Mouse (Mus musculus): ENCODE data around the gene Hhip.
"Not testable (repeated sequence)": the region's sequence is repeated elsewhere in the genome, so short reads cannot be mapped to it uniquely, and the experiment has no call there.

Hhip gene

DNA sequence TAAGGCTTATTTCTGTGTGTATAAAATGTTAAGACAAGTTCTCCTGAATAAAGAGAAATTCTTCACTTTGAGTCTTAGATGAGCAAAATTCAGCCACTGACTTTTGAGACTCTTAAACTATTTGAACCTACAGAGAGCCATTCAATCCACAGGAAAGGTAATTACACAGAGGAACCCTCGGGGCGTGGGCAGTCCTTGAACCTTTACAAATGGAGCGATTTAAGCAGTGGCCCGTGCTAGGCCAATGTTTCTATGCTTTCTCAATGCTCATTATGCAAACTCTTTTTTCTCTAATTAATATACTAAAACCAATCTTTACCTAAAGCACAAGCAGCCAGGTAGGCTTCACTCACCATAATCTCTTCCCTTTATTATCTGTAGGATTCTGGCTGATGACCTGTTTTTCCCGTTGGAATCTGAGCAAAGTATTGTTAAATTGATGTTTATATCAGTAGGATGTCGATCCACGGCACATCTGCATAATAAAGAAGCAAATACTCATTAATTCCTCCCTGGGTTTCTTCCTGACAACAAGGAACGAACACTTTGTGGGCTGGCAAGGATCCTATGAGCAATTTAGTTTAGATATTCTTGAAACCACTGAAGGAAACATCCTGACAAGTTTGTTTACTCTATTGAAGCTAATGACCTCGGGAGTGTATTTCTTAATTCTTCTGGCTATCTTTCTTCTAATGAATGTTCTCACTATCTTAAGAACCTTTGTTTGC is 65.5 kb downstream of the Hhip start:
- DNase-seq (ENCODE audit: low spot score) = no peak

GRCm38 (mm10) chr8:79991420-79991819 is 66.4 kb downstream of the Hhip start:
- not testable (repeated sequence) for DNase-seq (ENCODE audit: low spot score)

DNA sequence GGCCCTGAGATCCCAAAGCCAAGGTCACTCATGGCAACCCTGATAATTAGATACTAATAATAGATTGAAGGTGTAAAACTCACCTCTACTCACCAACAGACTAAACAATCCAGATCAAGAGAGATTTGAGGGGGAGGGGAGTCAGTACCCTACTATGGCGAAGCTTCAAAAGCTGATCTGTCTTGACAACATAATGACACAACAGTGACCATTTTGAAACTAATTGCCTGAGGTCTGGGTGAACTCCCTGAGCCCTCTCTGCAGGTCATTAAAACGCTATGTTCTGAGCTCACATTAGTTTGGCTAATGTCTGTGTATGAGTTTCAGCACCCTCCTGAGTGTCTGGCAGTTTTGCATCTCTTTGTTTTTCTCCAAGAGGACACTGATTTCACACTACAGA is 72.9 kb downstream of the Hhip start:
- no peak for DNase-seq (ENCODE audit: low spot score)

- no peak for DNase-seq (ENCODE audit: low spot score)
Measured at GRCm38 (mm10) chr8:79982144-79982543, 75.7 kb downstream of the Hhip start.

DNA sequence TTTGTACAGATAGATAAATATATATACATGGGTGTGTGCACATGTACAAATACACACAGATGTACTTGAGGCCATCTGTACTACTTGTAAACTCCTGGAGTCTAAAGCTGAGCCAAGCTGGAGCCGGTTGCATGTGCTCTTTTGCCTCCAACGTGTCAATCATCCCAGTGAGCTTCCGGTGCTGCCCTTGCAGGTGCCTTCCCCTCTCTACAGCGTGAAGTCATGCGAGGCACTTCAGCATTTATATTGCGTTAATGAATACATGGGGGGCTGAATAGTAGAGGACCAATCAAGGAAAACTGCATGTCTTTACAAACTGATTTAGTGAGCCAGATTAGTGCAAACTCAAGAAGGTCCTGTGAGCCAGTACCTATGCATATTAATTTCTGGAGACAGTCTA is 91.6 kb downstream of the Hhip start:
- no peak for DNase-seq (ENCODE audit: low spot score)

- DNase-seq (ENCODE audit: low spot score) = no peak
Measured at GRCm38 (mm10) chr8:79952857-79953256, 104.9 kb downstream of the Hhip start.

- DNase-seq (ENCODE audit: low spot score) = no peak
Measured at GRCm38 (mm10) chr8:79950376-79950775, 107.4 kb downstream of the Hhip start.

- DNase-seq (ENCODE audit: low spot score) = no peak
Measured at GRCm38 (mm10) chr8:79945501-79946076, 112.2 kb downstream of the Hhip start.

DNA sequence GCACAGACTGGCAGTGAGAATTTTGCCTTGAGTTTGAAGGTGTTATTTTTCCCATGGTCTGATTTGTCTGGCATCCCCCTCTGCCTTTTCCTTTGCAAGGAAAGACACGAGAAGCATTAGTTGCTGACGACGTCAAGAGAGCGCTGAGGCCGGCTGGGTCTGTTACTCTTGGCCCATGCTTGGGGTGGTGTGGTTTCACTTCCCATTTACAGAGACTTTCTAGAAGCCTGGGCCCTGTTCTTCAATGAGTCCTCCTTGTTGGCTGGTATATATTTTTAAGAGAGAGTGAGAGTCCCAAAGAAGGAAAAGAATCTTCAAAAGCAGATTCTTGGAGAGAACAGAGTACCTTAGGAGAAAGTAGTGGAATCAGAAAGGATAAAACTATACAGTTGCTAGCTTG is 116.7 kb downstream of the Hhip start:
- no peak for DNase-seq (ENCODE audit: low spot score)

DNA sequence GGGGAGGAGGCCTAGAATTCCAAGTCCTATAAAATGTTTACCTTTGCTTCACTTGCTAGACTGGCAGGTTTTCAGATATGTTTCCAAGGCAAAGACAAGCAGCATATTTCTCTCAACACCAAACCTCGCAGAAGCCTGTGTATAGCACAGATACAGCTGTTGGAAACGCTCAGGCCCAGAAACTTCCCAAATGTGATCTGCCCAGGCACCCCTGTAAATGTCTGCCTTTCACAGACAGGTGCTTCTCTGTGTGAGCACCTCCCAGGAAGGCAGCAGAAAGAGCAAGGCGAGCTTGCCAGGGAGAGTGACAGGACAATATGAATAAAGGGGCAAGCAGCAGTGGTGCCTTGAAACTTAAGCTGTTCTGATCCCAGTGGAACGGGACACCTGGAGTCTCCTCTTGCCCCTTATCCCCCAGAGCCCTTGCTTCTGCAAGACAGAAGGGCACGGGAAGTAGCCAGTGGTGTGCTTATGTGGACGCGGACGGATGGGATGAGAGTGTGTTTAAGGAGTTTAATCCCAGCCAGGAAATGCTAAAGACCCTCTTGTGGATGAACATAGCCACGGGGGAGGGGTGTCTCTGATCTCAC is 120.9 kb downstream of the Hhip start:
- no peak for DNase-seq (ENCODE audit: low spot score)

- DNase-seq (ENCODE audit: low spot score) = no peak
Measured at GRCm38 (mm10) chr8:79935793-79936192, 122.0 kb downstream of the Hhip start.

DNA sequence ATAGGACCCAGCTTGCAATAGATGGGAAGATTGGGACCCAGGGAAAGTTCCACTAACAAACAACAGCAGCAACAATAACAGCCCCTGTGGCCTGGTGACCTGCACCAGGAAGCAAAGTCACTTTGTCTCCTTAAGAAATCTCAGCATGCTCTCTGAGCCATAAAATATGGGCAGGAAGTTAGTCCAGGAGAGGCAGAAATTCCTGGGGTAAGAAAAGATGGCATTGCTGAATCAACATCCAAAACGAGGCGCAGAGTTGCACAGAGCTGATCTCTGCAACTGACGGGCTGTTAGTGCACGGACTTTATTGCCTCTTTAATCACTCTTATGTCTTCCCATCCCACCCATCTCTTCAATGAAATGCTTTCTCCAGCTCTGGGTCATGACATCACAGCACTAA is 128.6 kb downstream of the Hhip start:
- DNase-seq (ENCODE audit: low spot score) = no peak

DNA sequence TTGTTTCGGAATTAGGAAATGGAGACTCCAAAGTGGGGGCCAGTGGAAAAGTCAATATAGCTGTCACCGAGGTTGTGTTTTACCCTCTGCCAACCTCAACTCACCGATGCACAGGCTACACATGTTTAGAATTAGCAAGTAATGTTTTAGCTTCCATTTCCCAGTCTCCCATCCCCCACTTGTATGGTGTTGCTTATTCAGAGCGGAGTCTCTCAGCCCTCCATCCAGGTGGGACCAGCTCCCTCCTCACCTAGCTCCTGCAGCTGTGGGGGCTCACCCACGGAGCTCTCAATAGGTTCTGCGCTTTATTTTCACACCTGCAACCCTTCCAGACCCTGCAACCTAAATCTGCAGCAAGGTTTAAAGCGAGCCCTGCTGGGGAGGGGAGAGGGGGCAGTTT is 140.6 kb downstream of the Hhip start:
- DNase-seq (ENCODE audit: low spot score) = no peak
